Mouse (Mus musculus) cerebellum, adult 2 months (tissue): ENCODE measurements around the gene 4931428L18Rik. TPM values are rescaled to one million over a fixed set of nuclear protein-coding genes. Genes with fewer than 3 reads are reported as not detected.

Source experiments
- DNase-seq, 2 experiments: peaks; one replicate each; pipeline ENCODE4 v3.0.0; 2021
- H3K27ac ChIP-seq: fragments of 200-500 bp; 2 replicates; pipeline ENCODE4 v1.5.1; 2012; ENCODE audit warnings: low read length, control low read depth, inconsistent platforms; ENCODE audit not compliant: insufficient read depth
- H3K27me3 ChIP-seq: fragments of 200-500 bp; 2 replicates; pipeline ENCODE4 v1.6.1; 2012; ENCODE audit warnings: inconsistent platforms, mild to moderate bottlenecking, low read length, moderate library complexity; ENCODE audit not compliant: control insufficient read depth, insufficient read depth
- H3K4me1 ChIP-seq: fragments of 200-500 bp; 2 replicates; pipeline ENCODE4 v1.6.1; 2011; ENCODE audit warnings: low read length; ENCODE audit not compliant: control insufficient read depth, insufficient read depth
- H3K4me3 ChIP-seq: fragments of 200-500 bp; replicated peaks from 2 replicates; pipeline ENCODE3; 2011; ENCODE audit warnings: mild to moderate bottlenecking, low read depth, low read length, control low read depth; ENCODE audit not compliant: insufficient read depth
- CTCF ChIP-seq: fragments of 200-500 bp; IDR thresholded peaks from 2 replicates; pipeline ENCODE4 v1.5.1; 2011; ENCODE audit warnings: low read depth, mild to moderate bottlenecking, control low read depth, low read length, moderate library complexity, borderline replicate concordance; ENCODE audit not compliant: insufficient read depth
- POLR2A ChIP-seq: fragments of 200-500 bp; IDR thresholded peaks from 2 replicates; pipeline ENCODE4 v1.6.1; 2011; ENCODE audit warnings: low read length, control low read depth, borderline replicate concordance; ENCODE audit not compliant: insufficient read depth
- WGBS: fragments of 180-500 bp; shearing (Covaris S2); methylation state at CpG from one replicate; pipeline ENCODE4 v1.1.7; 2018; 5-methylcytosine and 5-hydroxymethylcytosine counted together
- polyA plus RNA-seq: library from polyadenylated mRNA; depleted of rRNA; stranded (reverse); fragments of >200 nt; gene quantifications from 2 replicates; pipeline ENCODE4 v1.2.3, GENCODE M21; 2012; rRNA removed

Gene 4931428L18Rik
- polyA plus RNA-seq, 1 experiment = not detected

- under 1% methylated on average over 16 of the region's 16 CpGs for WGBS
- Histone ChIP-seq H3K27me3 (no peaks in the 10 kb centered on the region), H3K4me1 (no peaks in the 10 kb centered on the region; the same call in 1 of the 2 replicates), H3K4me3 (peak overlapping the region; percentile 85), H3K27ac (peak overlapping the region; percentile 99; the same call in 1 of the 2 replicates)
- peak; percentile 23 to 25 for DNase-seq
- TF ChIP-seq CTCF = no peak
- no peak for TF ChIP-seq POLR2A
Observed at GRCm38 (mm10) chr1:30948361-30948949, 274.0 kb downstream of the 4931428L18Rik start.

Other genes with a start within 250 kb of the 4931428L18Rik start
- not detected in 2 replicates for gene AC153137.1, start 244.7 kb downstream of the 4931428L18Rik start, polyA plus RNA-seq
- 0.08 TPM in 1 of 2 replicates, not detected in the other for gene Lgsn, start 46.3 kb downstream of the 4931428L18Rik start, polyA plus RNA-seq
- gene Pih1d3, start 154 bp upstream of the 4931428L18Rik start, polyA plus RNA-seq = not detected in 2 replicates